Mouse (Mus musculus) forebrain, embryonic 14.5 days (tissue): ENCODE results near the gene Fgfr2. TPM values are rescaled to one million over a fixed set of nuclear protein-coding genes. Genes with fewer than 3 reads are reported as not detected.

ENCODE experiments used
- ATAC-seq: fragments of 200-750 bp; cut with Nextera tagmentation; 2 replicates; pipeline ENCODE4 v1.8.0; 2017; ENCODE audit warnings: mild to moderate bottlenecking, moderate library complexity
- DNase-seq: peaks from one replicate; pipeline ENCODE4 v3.0.0-alpha.2; 2015; ENCODE audit warnings: low spot score
- H3K27ac ChIP-seq: fragments of 300-500 bp; sonication (generic); 2 replicates; pipeline ENCODE4 v1.5.1; 2014; ENCODE audit warnings: low read depth, mild to moderate bottlenecking, control low read depth, low read length, moderate library complexity
- H3K27me3 ChIP-seq: fragments of 300-500 bp; sonication (generic); replicated peaks from 2 replicates; pipeline ENCODE4 v1.6.1; 2014; ENCODE audit warnings: low read length, control low read depth, mixed read lengths; ENCODE audit not compliant: control insufficient read depth, insufficient read depth
- H3K36me3 ChIP-seq: fragments of 300-500 bp; sonication (generic); 2 replicates; pipeline ENCODE4 v1.6.1; 2014; ENCODE audit warnings: low read length, control low read depth; ENCODE audit not compliant: control insufficient read depth, insufficient read depth
- H3K4me1 ChIP-seq: fragments of 300-500 bp; sonication (generic); 2 replicates; pipeline ENCODE4 v1.6.1; 2014; ENCODE audit warnings: antibody characterized with exemption, low read length, control low read depth; ENCODE audit not compliant: control insufficient read depth, insufficient read depth
- H3K4me2 ChIP-seq: fragments of 300-500 bp; sonication (generic); 2 replicates; pipeline ENCODE4 v1.6.1; 2014; ENCODE audit warnings: mild to moderate bottlenecking, control low read depth, low read length
- H3K4me3 ChIP-seq: fragments of 300-500 bp; sonication (generic); 2 replicates; pipeline ENCODE4 v1.5.1; 2014; ENCODE audit warnings: low read depth, low read length, control low read depth
- H3K9ac ChIP-seq: fragments of 300-500 bp; sonication (generic); 2 replicates; pipeline ENCODE4 v1.6.1; 2014; ENCODE audit warnings: mild to moderate bottlenecking, low read length, control low read depth, moderate library complexity
- H3K9me3 ChIP-seq: fragments of 300-500 bp; sonication (generic); replicated peaks from 2 replicates; pipeline ENCODE4 v1.6.1; 2016; ENCODE audit warnings: low read length, control low read depth, mixed read lengths; ENCODE audit not compliant: control insufficient read depth
- WGBS: fragments of 180-500 bp; shearing (Covaris S2); extraction: QIAGEN DNeasy Blood & Tissue Kit; methylation state at CpG from one replicate; pipeline ENCODE4 v1.1.7; 2014; 5-methylcytosine and 5-hydroxymethylcytosine counted together
- polyA plus RNA-seq: library from polyadenylated mRNA; unstranded; fragments of >200 nt; fragmentation: Nextera tagmentation; extraction: Ambion mirVana; gene quantifications from 2 replicates; pipeline ENCODE4 v1.2.1, GENCODE M21; 2014

The Fgfr2 gene
- polyA plus RNA-seq, 1 experiment from 2014 or later, result 35.9 TPM

GRCm38 (mm10) chr7:130900233-130900848 lies 2222.8 kb downstream of the Fgfr2 start:
- 92% methylated on average over 5 of the region's 5 CpGs for WGBS
- Histone ChIP-seq H3K27ac (no peak overlapping the region), H3K4me2 (no peak overlapping the region), H3K36me3 (peaks cover 10% of the 10 kb centered on the region), H3K9ac (no peak overlapping the region), H3K4me3 (no peak overlapping the region), H3K27me3 (no peaks in the 10 kb centered on the region), H3K4me1 (no peaks in the 10 kb centered on the region), H3K9me3 (no peaks in the 10 kb centered on the region)
- no peak for DNase-seq
- ATAC-seq, result no peak

GRCm38 (mm10) chr7:130898373-130898772 lies 2224.8 kb downstream of the Fgfr2 start:
- H3K4me2 ChIP-seq, result no peak overlapping the region
- no peaks in the 10 kb centered on the region for H3K4me1 ChIP-seq
- 84% methylated on average over 4 of the region's 4 CpGs for WGBS
- H3K27ac ChIP-seq, result no peak overlapping the region
- ATAC-seq, result no peak
- no peaks in the 10 kb centered on the region for H3K9me3 ChIP-seq
- peak; percentile 3 for DNase-seq
- H3K27me3 ChIP-seq, result no peaks in the 10 kb centered on the region
- peaks cover 3% of the 10 kb centered on the region; the same call in 1 of the 2 replicates for H3K36me3 ChIP-seq
- no peak overlapping the region for H3K9ac ChIP-seq
- H3K4me3 ChIP-seq, result no peak overlapping the region

- no peaks in the 10 kb centered on the region for H3K4me1 ChIP-seq
- no peaks in the 10 kb centered on the region for H3K9me3 ChIP-seq
- H3K27me3 ChIP-seq, result no peaks in the 10 kb centered on the region
- H3K9ac ChIP-seq, result no peak overlapping the region
- H3K27ac ChIP-seq, result no peak overlapping the region
- no peak for DNase-seq
- H3K4me3 ChIP-seq, result no peak overlapping the region
- no peak for ATAC-seq
- H3K36me3 ChIP-seq, result peaks cover 11% of the 10 kb centered on the region
- 88% methylated on average over 10 of the region's 10 CpGs for WGBS
- H3K4me2 ChIP-seq, result no peak overlapping the region
Measured at GRCm38 (mm10) chr7:130897201-130897600, 2225.9 kb downstream of the Fgfr2 start.

- DNase-seq (no peak), ATAC-seq (no peak)
- Histone ChIP-seq H3K27me3 (no peaks in the 10 kb centered on the region), H3K9me3 (no peaks in the 10 kb centered on the region), H3K4me2 (no peak overlapping the region), H3K4me1 (no peaks in the 10 kb centered on the region), H3K27ac (no peak overlapping the region), H3K9ac (no peak overlapping the region), H3K4me3 (no peak overlapping the region), H3K36me3 (peaks cover 11% of the 10 kb centered on the region)
- WGBS, result 67% methylated on average over 3 of the region's 3 CpGs
Measured at GRCm38 (mm10) chr7:130896064-130896463, 2227.1 kb downstream of the Fgfr2 start.

GRCm38 (mm10) chr7:130895618-130895945 lies 2227.6 kb downstream of the Fgfr2 start:
- no peak overlapping the region for H3K4me3 ChIP-seq
- no peak overlapping the region for H3K4me2 ChIP-seq
- H3K36me3 ChIP-seq, result peaks cover 11% of the 10 kb centered on the region
- no peaks in the 10 kb centered on the region for H3K9me3 ChIP-seq
- H3K27me3 ChIP-seq, result no peaks in the 10 kb centered on the region
- H3K9ac ChIP-seq, result no peak overlapping the region
- no peak overlapping the region for H3K27ac ChIP-seq
- WGBS, result 24% methylated on average over 2 of the region's 2 CpGs
- DNase-seq (no peak), ATAC-seq (no peak)
- no peaks in the 10 kb centered on the region for H3K4me1 ChIP-seq

GRCm38 (mm10) chr7:130894931-130895617 lies 2228.1 kb downstream of the Fgfr2 start:
- no peak for DNase-seq
- Histone ChIP-seq H3K4me1 (no peaks in the 10 kb centered on the region), H3K27ac (no peak overlapping the region), H3K4me2 (no peak overlapping the region), H3K9ac (no peak overlapping the region), H3K9me3 (no peaks in the 10 kb centered on the region), H3K36me3 (peaks cover 11% of the 10 kb centered on the region), H3K27me3 (no peaks in the 10 kb centered on the region), H3K4me3 (no peak overlapping the region)
- no peak for ATAC-seq
- 48% methylated on average over 9 of the region's 9 CpGs for WGBS

DNA sequence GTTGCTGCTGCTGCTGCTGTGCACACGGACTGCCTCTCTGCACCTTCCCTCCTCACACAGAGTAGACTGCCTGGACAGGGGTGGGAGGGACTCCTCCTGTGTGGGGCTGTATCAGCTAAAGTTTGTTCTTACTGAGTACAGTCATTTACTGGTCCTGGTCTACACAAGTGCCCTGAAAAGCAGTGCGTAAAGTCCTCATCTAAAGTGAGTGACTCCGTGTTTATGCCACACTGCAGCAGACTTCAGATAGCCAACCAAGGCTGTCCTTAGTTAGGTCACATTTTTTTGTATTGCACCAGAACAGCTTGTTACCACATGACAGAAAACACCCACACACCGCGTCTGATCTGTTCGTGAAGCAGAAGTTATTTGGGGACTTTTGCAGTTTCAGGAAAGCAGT lies 2230.2 kb downstream of the Fgfr2 start:
- ATAC-seq (no peak), DNase-seq (no peak)
- Histone ChIP-seq H3K9ac (no peak overlapping the region), H3K4me1 (no peaks in the 10 kb centered on the region), H3K27ac (no peak overlapping the region), H3K9me3 (no peaks in the 10 kb centered on the region), H3K4me2 (no peak overlapping the region), H3K36me3 (peaks cover 11% of the 10 kb centered on the region), H3K27me3 (no peaks in the 10 kb centered on the region), H3K4me3 (no peak overlapping the region)
- 87% methylated on average over 6 of the region's 6 CpGs for WGBS

GRCm38 (mm10) chr7:130890871-130891270 lies 2232.3 kb downstream of the Fgfr2 start:
- H3K4me1 ChIP-seq, result no peaks in the 10 kb centered on the region
- ATAC-seq, result no peak
- no peak for DNase-seq
- H3K36me3 ChIP-seq, result peaks cover 9% of the 10 kb centered on the region
- H3K27ac ChIP-seq, result no peak overlapping the region
- no peaks in the 10 kb centered on the region for H3K9me3 ChIP-seq
- no peak overlapping the region for H3K9ac ChIP-seq
- H3K27me3 ChIP-seq, result no peaks in the 10 kb centered on the region
- no peak overlapping the region for H3K4me3 ChIP-seq
- no peak overlapping the region for H3K4me2 ChIP-seq
- 28% methylated on average over 2 of the region's 2 CpGs for WGBS

- H3K4me2 ChIP-seq, result no peak overlapping the region
- no peak for DNase-seq
- H3K9me3 ChIP-seq, result no peaks in the 10 kb centered on the region
- no peaks in the 10 kb centered on the region for H3K27me3 ChIP-seq
- 10% methylated on average over 3 of the region's 3 CpGs for whole genome bisulfite sequencing
- H3K36me3 ChIP-seq, result peaks cover 13% of the 10 kb centered on the region
- H3K4me3 ChIP-seq, result no peak overlapping the region
- ATAC-seq, result no peak
- H3K4me1 ChIP-seq, result no peaks in the 10 kb centered on the region
- no peak overlapping the region for H3K9ac ChIP-seq
- no peak overlapping the region for H3K27ac ChIP-seq
Measured at GRCm38 (mm10) chr7:130887946-130888345, 2235.2 kb downstream of the Fgfr2 start.
